Mouse (Mus musculus): Measurements from ENCODE around the gene Unc13c. TPM values are rescaled to one million over a fixed set of nuclear protein-coding genes. Genes with fewer than 3 reads are reported as not detected.

Gene Unc13c
- polyA plus RNA-seq, 1 experiment from 2014 or later: 7.6 TPM

- no peak overlapping the region for H3K9ac ChIP-seq (ENCODE audit: low read depth, low read length)
- no peak for ATAC-seq
Observed at GRCm38 (mm10) chr9:73806681-73807080, 162.1 kb downstream of the Unc13c start.

DNA sequence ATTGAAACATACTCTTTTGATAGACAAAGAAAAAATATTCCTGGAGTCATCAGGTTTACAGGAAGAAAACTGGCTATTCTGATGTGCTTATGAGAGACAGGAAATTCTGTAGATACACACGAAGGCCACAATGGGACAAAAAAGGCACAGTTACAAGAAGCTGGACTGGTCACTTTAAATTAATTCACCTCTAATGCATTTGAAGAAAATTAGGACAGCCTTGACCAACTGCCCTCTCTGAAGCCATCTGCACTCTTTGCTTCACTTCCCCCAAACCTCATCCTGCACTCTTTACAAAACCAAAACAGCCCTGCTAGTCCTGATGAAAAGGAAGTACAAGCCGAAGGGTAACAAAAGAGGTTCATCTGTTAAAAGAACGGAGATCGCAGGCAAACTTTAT is 194.2 kb downstream of the Unc13c start:
- Histone ChIP-seq H3K27me3 (replicated peaks; ENCODE audit: control insufficient read depth, insufficient read depth, low read length) (no peaks in the 10 kb centered on the region), H3K36me3 (ENCODE audit: control insufficient read depth, insufficient read depth, low read length) (no peaks in the 10 kb centered on the region), H3K4me3 (ENCODE audit: low read length) (no peak overlapping the region), H3K9ac (ENCODE audit: low read depth, low read length) (no peak overlapping the region), H3K9me3 (ENCODE audit: control insufficient read depth, low read length) (no peaks in the 10 kb centered on the region), H3K27ac (ENCODE audit: low read depth, low read length) (no peak overlapping the region), H3K4me1 (ENCODE audit: control insufficient read depth, insufficient read depth, low read depth, low read length) (no peaks in the 10 kb centered on the region), H3K4me2 (ENCODE audit: low read length) (no peak overlapping the region)
- no peak for ATAC-seq
- WGBS: 51% methylated on average over 4 of the region's 4 CpGs

More at GRCm38 (mm10) chr9:73806681-73807080, 162.1 kb downstream of the Unc13c start:
- Histone ChIP-seq H3K4me1 (ENCODE audit: control insufficient read depth, insufficient read depth, low read depth, low read length) (no peaks in the 10 kb centered on the region), H3K27me3 (replicated peaks; ENCODE audit: control insufficient read depth, insufficient read depth, low read length) (no peaks in the 10 kb centered on the region), H3K4me2 (ENCODE audit: low read length) (no peak overlapping the region), H3K36me3 (ENCODE audit: control insufficient read depth, insufficient read depth, low read length) (no peaks in the 10 kb centered on the region), H3K9me3 (ENCODE audit: control insufficient read depth, low read length) (no peaks in the 10 kb centered on the region), H3K27ac (ENCODE audit: low read depth, low read length) (no peak overlapping the region), H3K4me3 (ENCODE audit: low read length) (no peak overlapping the region)
- 75% methylated on average over 4 of the region's 4 CpGs for WGBS

DNA sequence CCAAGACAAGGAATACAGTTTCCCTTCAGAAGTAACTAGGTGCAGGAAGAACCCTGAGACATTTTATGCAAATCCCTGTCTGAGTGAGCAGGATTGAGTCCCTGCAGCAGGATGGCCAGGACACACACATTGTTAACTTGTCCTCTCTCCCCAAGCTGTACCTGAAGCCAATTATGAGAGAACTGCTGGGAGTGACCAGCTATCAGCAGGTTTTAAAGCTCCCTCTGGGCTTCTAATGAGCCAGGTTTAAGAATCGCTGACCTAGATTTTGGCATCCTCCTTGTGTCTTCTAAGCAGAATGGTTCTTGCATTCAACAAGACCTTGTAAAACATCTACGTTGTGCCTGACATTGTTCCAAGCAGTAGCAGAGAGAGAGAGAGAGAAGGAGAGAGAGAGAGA is 213.6 kb downstream of the Unc13c start:
- no peaks in the 10 kb centered on the region for H3K36me3 ChIP-seq (ENCODE audit: control insufficient read depth, insufficient read depth, low read length)
- H3K4me3 ChIP-seq (ENCODE audit: low read length): no peak overlapping the region
- no peaks in the 10 kb centered on the region for H3K9me3 ChIP-seq (ENCODE audit: control insufficient read depth, low read length)
- ATAC-seq: no peak
- H3K27ac ChIP-seq (ENCODE audit: low read depth, low read length): no peak overlapping the region
- WGBS: 67% methylated on average over 2 of the region's 2 CpGs
- no peak overlapping the region for H3K4me2 ChIP-seq (ENCODE audit: low read length)
- no peak overlapping the region for H3K9ac ChIP-seq (ENCODE audit: low read depth, low read length)
- no peaks in the 10 kb centered on the region for H3K4me1 ChIP-seq (ENCODE audit: control insufficient read depth, insufficient read depth, low read depth, low read length)
- no peaks in the 10 kb centered on the region for H3K27me3 ChIP-seq (replicated peaks; ENCODE audit: control insufficient read depth, insufficient read depth, low read length)

GRCm38 (mm10) chr9:73753480-73753879 is 215.3 kb downstream of the Unc13c start:
- ATAC-seq: no peak
- H3K27ac ChIP-seq (ENCODE audit: low read depth, low read length): no peak overlapping the region
- no peak overlapping the region for H3K9ac ChIP-seq (ENCODE audit: low read depth, low read length)
- no peaks in the 10 kb centered on the region for H3K36me3 ChIP-seq (ENCODE audit: control insufficient read depth, insufficient read depth, low read length)
- no peaks in the 10 kb centered on the region for H3K27me3 ChIP-seq (replicated peaks; ENCODE audit: control insufficient read depth, insufficient read depth, low read length)
- H3K4me2 ChIP-seq (ENCODE audit: low read length): no peak overlapping the region
- 62% methylated on average over 3 of the region's 3 CpGs for WGBS
- no peak overlapping the region for H3K4me3 ChIP-seq (ENCODE audit: low read length)
- no peaks in the 10 kb centered on the region for H3K4me1 ChIP-seq (ENCODE audit: control insufficient read depth, insufficient read depth, low read depth, low read length)
- H3K9me3 ChIP-seq (ENCODE audit: control insufficient read depth, low read length): no peaks in the 10 kb centered on the region

DNA sequence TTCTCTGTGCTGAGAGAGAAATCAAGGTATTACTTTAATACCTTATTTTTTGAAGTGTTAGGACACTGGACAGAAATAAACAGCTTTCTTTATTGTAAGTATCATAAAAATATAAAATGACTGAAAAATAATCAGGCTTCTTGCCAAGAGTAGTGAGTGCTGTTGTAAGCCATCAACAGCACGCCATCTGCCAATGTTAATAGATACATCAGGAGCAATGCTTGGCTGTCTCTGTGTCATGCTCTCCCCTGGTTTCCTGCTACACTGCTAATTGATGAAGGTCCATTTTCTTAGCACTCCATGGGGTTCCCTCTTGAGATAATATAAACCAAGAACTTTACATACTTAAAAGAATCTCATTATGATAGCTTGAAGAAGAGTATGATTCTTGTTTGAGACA is 217.4 kb downstream of the Unc13c start:
- 48% methylated on average over 1 of the region's 1 CpGs for WGBS

GRCm38 (mm10) chr9:73734446-73734845 is 234.3 kb downstream of the Unc13c start:
- H3K9ac ChIP-seq (ENCODE audit: low read depth, low read length): no peak overlapping the region
- no peaks in the 10 kb centered on the region for H3K4me1 ChIP-seq (ENCODE audit: control insufficient read depth, insufficient read depth, low read depth, low read length)
- WGBS: 63% methylated on average over 7 of the region's 7 CpGs
- H3K27ac ChIP-seq (ENCODE audit: low read depth, low read length): no peak overlapping the region
- H3K4me2 ChIP-seq (ENCODE audit: low read length): no peak overlapping the region
- H3K9me3 ChIP-seq (ENCODE audit: control insufficient read depth, low read length): no peaks in the 10 kb centered on the region
- ATAC-seq: no peak
- no peak overlapping the region for H3K4me3 ChIP-seq (ENCODE audit: low read length)
- no peaks in the 10 kb centered on the region for H3K36me3 ChIP-seq (ENCODE audit: control insufficient read depth, insufficient read depth, low read length)
- H3K27me3 ChIP-seq (replicated peaks; ENCODE audit: control insufficient read depth, insufficient read depth, low read length): no peaks in the 10 kb centered on the region

More for the DNA sequence above, 217.4 kb downstream of the Unc13c start:
- H3K4me1 ChIP-seq (ENCODE audit: control insufficient read depth, insufficient read depth, low read depth, low read length): no peaks in the 10 kb centered on the region
- H3K4me2 ChIP-seq (ENCODE audit: low read length): no peak overlapping the region
- H3K36me3 ChIP-seq (ENCODE audit: control insufficient read depth, insufficient read depth, low read length): no peaks in the 10 kb centered on the region
- ATAC-seq: no peak
- no peak overlapping the region for H3K27ac ChIP-seq (ENCODE audit: low read depth, low read length)
- no peak overlapping the region for H3K9ac ChIP-seq (ENCODE audit: low read depth, low read length)
- H3K9me3 ChIP-seq (ENCODE audit: control insufficient read depth, low read length): no peaks in the 10 kb centered on the region
- no peak overlapping the region for H3K4me3 ChIP-seq (ENCODE audit: low read length)
- H3K27me3 ChIP-seq (replicated peaks; ENCODE audit: control insufficient read depth, insufficient read depth, low read length): no peaks in the 10 kb centered on the region

- Histone ChIP-seq H3K4me3 (ENCODE audit: low read length) (no peak overlapping the region), H3K36me3 (ENCODE audit: control insufficient read depth, insufficient read depth, low read length) (no peaks in the 10 kb centered on the region), H3K4me1 (ENCODE audit: control insufficient read depth, insufficient read depth, low read depth, low read length) (no peaks in the 10 kb centered on the region), H3K27ac (ENCODE audit: low read depth, low read length) (peak overlapping the region; percentile 59; the same call in 1 of the 2 replicates), H3K4me2 (ENCODE audit: low read length) (no peak overlapping the region), H3K27me3 (replicated peaks; ENCODE audit: control insufficient read depth, insufficient read depth, low read length) (no peaks in the 10 kb centered on the region), H3K9ac (ENCODE audit: low read depth, low read length) (no peak overlapping the region; the same call in 1 of the 2 replicates), H3K9me3 (ENCODE audit: control insufficient read depth, low read length) (no peaks in the 10 kb centered on the region)
- WGBS: 40% methylated on average over 6 of the region's 6 CpGs
- peak; percentile 83 for ATAC-seq
Observed at GRCm38 (mm10) chr9:73725717-73726662, 242.8 kb downstream of the Unc13c start.

DNA sequence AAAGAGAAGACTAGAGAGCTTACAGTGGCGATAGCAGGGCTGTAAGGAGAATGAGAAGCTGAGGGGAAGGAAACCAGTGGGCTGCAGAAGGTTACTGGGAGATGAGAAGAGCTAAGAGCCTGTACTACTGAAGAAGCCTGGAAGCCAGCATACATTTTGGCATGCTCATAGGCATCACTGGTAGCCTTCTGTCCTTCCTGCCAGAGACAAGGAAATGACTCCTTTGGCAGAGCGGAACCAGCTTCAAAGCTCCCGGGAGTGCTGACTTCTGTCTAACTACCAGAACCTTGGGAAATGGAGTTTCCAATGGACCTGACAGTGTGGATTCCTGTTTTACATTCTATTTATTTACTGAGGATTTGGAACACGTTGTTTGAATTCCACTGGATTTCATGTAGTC is 244.0 kb downstream of the Unc13c start:
- no peak overlapping the region for H3K4me3 ChIP-seq (ENCODE audit: low read length)
- no peaks in the 10 kb centered on the region for H3K4me1 ChIP-seq (ENCODE audit: control insufficient read depth, insufficient read depth, low read depth, low read length)
- H3K4me2 ChIP-seq (ENCODE audit: low read length): no peak overlapping the region
- no peaks in the 10 kb centered on the region for H3K27me3 ChIP-seq (replicated peaks; ENCODE audit: control insufficient read depth, insufficient read depth, low read length)
- no peak for ATAC-seq
- WGBS: 86% methylated on average over 4 of the region's 4 CpGs
- H3K36me3 ChIP-seq (ENCODE audit: control insufficient read depth, insufficient read depth, low read length): no peaks in the 10 kb centered on the region
- no peak overlapping the region for H3K9ac ChIP-seq (ENCODE audit: low read depth, low read length)
- H3K27ac ChIP-seq (ENCODE audit: low read depth, low read length): no peak overlapping the region
- H3K9me3 ChIP-seq (ENCODE audit: control insufficient read depth, low read length): no peaks in the 10 kb centered on the region

DNA sequence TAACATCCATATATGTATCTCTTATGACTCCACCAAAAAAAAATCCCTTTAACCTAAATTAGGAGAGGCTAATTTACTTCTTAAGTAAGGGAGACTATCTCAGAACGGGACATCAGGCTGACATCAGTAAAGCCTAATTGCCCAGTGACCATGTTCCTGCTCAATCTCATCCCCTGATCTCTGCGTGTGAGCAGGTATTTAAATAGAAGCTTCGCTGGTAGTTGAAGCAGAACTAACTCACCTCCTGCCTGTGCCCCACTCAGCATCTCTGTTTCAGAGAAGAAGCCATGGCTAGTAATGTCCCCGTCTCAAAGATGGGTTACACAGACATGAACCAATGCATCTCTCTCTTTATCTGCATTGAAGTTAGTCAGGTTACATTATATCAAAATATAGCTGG is 255.3 kb downstream of the Unc13c start:
- no peaks in the 10 kb centered on the region for H3K4me1 ChIP-seq (ENCODE audit: control insufficient read depth, insufficient read depth, low read depth, low read length)
- H3K4me2 ChIP-seq (ENCODE audit: low read length): no peak overlapping the region
- no peak for ATAC-seq
- no peaks in the 10 kb centered on the region for H3K36me3 ChIP-seq (ENCODE audit: control insufficient read depth, insufficient read depth, low read length)
- H3K9me3 ChIP-seq (ENCODE audit: control insufficient read depth, low read length): no peaks in the 10 kb centered on the region
- H3K27ac ChIP-seq (ENCODE audit: low read depth, low read length): no peak overlapping the region
- no peak overlapping the region for H3K4me3 ChIP-seq (ENCODE audit: low read length)
- H3K27me3 ChIP-seq (replicated peaks; ENCODE audit: control insufficient read depth, insufficient read depth, low read length): no peaks in the 10 kb centered on the region
- H3K9ac ChIP-seq (ENCODE audit: low read depth, low read length): no peak overlapping the region
- WGBS: 61% methylated on average over 4 of the region's 4 CpGs

Measured in hindbrain, embryonic 16.5 days (tissue).